Mouse (Mus musculus) spleen, adult 2 months (tissue): ENCODE data around the gene Dus2.

Experiments used
- CTCF ChIP-seq: fragments of 200-500 bp; IDR thresholded peaks from 2 replicates; pipeline ENCODE4 v1.5.1; 2011; ENCODE audit warnings: mild to moderate bottlenecking, inconsistent platforms; ENCODE audit not compliant: insufficient read depth, insufficient read length, insufficient replicate concordance; ENCODE audit errors: extremely low read depth
- POLR2A ChIP-seq: fragments of 200-500 bp; IDR thresholded peaks from 2 replicates; pipeline ENCODE4 v1.6.1; 2011; ENCODE audit warnings: low read depth, low read length, inconsistent platforms

DNA sequence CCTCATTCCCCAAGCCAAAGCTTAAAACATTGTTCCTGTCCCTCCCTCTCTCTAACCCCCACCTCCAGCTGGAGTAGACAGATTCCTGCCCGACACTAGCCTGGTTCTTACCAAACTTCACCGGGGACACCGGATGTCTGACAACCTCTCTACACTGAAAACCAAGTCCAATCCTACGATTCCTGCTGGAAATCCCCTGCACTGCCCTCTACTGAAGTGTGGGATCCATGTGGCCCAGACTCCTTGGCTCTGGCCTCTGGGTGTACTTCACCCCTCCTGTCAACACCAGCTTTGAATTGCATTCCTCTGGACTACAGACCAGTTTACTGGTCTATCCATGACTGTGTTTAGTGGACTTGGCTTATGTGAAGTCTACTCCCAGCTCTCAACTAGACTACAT is 34.6 kb upstream of the Dus2 start:
- no peak for TF ChIP-seq CTCF
- TF ChIP-seq POLR2A = no peak
